Mouse (Mus musculus): ENCODE data around the gene Sh3d21. TPM values are rescaled to one million over a fixed set of nuclear protein-coding genes. Genes with fewer than 3 reads are reported as not detected.
A peak's percentile ranks its signal among the peaks of the same experiment; 100 is the strongest.

The Sh3d21 gene
- polyA plus RNA-seq, 1 experiment from 2014 or later, result 2.3 TPM

- Histone ChIP-seq H3K27ac (peak overlapping the region; percentile 77), H3K27me3 (ENCODE audit: insufficient read depth, poor library complexity, severe bottlenecking) (no peaks in the 10 kb centered on the region), H3K4me3 (no peak overlapping the region; the same call in 1 of the 2 replicates), H3K36me3 (peaks cover 2% of the 10 kb centered on the region; the same call in 1 of the 2 replicates), H3K4me1 (replicated peaks) (peaks cover 67% of the 10 kb centered on the region), H3K9me3 (no peaks in the 10 kb centered on the region)
- no peak for DNase-seq (ENCODE audit: low spot score)
- WGBS, result 28% methylated on average over 7 of the region's 7 CpGs
Measured at GRCm38 (mm10) chr4:126111153-126111549, 52.1 kb downstream of the Sh3d21 start.

- DNase-seq (ENCODE audit: low spot score), result no peak
- Histone ChIP-seq H3K9me3 (no peaks in the 10 kb centered on the region), H3K36me3 (peaks cover 4% of the 10 kb centered on the region; the same call in 1 of the 2 replicates), H3K4me1 (replicated peaks) (peaks cover 67% of the 10 kb centered on the region), H3K27ac (peak overlapping the region; percentile 77), H3K4me3 (peak overlapping the region; percentile 28), H3K27me3 (ENCODE audit: insufficient read depth, poor library complexity, severe bottlenecking) (no peaks in the 10 kb centered on the region)
- WGBS, result 11% methylated on average over 12 of the region's 12 CpGs
Measured at GRCm38 (mm10) chr4:126110374-126111152, 52.7 kb downstream of the Sh3d21 start.

- no peak for DNase-seq (ENCODE audit: low spot score)
- no peaks in the 10 kb centered on the region for H3K27me3 ChIP-seq (ENCODE audit: insufficient read depth, poor library complexity, severe bottlenecking)
- peaks cover 4% of the 10 kb centered on the region; the same call in 1 of the 2 replicates for H3K36me3 ChIP-seq
- H3K4me1 ChIP-seq (replicated peaks), result peaks cover 67% of the 10 kb centered on the region
- no peak overlapping the region for H3K4me3 ChIP-seq
- no peaks in the 10 kb centered on the region for H3K9me3 ChIP-seq
- H3K27ac ChIP-seq, result no peak overlapping the region
- 80% methylated on average over 10 of the region's 10 CpGs for WGBS
Measured at GRCm38 (mm10) chr4:126109613-126110373, 53.5 kb downstream of the Sh3d21 start.

DNA sequence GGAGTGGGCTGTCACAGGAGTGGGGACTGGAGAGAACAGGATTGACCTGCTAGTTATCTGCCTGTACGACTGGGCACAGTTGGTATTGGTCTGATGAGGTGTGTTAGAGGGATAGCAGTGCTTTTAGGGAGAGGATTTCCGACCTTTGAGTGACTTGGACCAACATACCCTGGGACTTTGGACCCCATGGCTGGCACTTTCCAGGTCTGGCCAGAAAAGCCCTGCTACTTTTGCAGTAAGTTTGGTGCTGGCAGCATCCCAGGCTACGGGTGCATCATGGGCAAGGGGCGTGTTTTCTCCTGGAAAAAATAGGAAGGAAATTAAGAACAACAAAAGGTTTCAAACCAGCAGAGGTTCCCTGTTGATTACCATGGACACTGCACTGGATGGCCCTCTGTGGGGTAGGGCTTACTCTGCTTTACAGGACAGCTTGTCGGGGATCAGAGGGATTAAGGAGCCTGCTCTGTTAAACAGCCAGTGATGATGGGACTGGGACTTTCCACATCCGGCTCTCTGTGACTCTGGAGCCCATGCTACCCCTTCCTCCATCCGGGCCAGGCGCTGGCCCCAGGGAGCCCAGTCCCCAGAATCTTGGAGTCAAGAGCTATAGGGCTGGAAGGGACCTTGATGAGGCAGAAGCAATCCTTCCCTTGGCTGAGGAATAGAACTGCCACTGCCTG, 55.1 kb downstream of the Sh3d21 start:
- 0 out of 2 replicates have a peak overlapping the region, but pooled peaks have one; percentile 3 for H3K27ac ChIP-seq
- H3K36me3 ChIP-seq, result peaks cover 4% of the 10 kb centered on the region; the same call in 1 of the 2 replicates
- H3K4me1 ChIP-seq (replicated peaks), result peaks cover 70% of the 10 kb centered on the region
- WGBS, result 60% methylated on average over 8 of the region's 8 CpGs
- H3K9me3 ChIP-seq, result no peaks in the 10 kb centered on the region
- no peak for DNase-seq (ENCODE audit: low spot score)
- no peak overlapping the region for H3K4me3 ChIP-seq
- H3K27me3 ChIP-seq (ENCODE audit: insufficient read depth, poor library complexity, severe bottlenecking), result no peaks in the 10 kb centered on the region

- Histone ChIP-seq H3K27me3 (ENCODE audit: insufficient read depth, poor library complexity, severe bottlenecking) (no peaks in the 10 kb centered on the region), H3K9me3 (no peaks in the 10 kb centered on the region), H3K36me3 (peaks cover 4% of the 10 kb centered on the region; the same call in 1 of the 2 replicates), H3K4me1 (replicated peaks) (peaks cover 65% of the 10 kb centered on the region), H3K4me3 (peak overlapping the region; percentile 92), H3K27ac (no peak overlapping the region)
- WGBS, result 57% methylated on average over 7 of the region's 7 CpGs
- DNase-seq (ENCODE audit: low spot score), result no peak
Measured at GRCm38 (mm10) chr4:126105131-126105783, 58.0 kb downstream of the Sh3d21 start.

DNA sequence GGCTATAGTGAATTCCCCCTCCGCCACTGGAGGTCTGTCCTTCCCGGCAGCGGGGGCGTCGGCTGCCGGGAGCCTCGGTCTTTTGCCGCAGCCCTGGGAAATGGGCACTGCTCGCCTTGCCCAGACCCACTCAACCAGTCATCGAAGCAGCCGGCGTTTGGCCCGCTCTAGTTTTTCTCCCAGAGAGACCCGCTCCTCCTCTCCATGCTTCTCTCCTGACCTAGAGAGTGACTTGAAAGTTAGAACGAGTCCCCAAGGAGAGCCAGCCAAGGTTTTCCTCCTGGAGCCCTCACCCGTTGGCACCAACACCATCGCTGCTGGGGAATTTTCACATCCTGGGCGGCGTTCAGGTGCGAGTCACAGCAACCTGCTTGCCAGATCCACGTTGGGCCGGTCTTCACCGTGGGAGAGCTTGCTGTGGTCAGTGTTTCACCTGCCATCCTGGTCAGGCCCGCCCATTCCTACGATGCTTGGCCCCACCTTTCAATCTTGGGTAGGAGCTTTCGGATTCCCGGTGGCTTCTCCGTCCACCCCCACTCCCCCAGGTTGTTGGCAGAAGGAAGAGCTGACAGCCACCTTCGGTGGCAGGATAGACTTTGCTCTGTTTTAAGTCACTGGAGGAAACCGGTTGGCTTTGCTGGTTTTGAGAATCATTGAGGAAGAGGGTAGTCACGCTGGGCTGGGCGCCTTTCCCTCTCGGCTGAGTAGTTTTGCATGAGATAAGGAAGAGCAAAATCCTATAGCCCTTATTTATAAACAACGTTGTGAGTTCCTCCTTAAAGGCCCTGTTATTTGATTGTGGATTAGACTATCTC, 58.8 kb downstream of the Sh3d21 start:
- H3K9me3 ChIP-seq, result no peaks in the 10 kb centered on the region
- no peak for DNase-seq (ENCODE audit: low spot score)
- WGBS, result 4% methylated on average over 34 of the region's 34 CpGs
- H3K27me3 ChIP-seq (ENCODE audit: insufficient read depth, poor library complexity, severe bottlenecking), result no peaks in the 10 kb centered on the region
- H3K4me1 ChIP-seq (replicated peaks), result peaks cover 63% of the 10 kb centered on the region
- H3K36me3 ChIP-seq, result peaks cover 7% of the 10 kb centered on the region; the same call in 1 of the 2 replicates
- H3K27ac ChIP-seq, result peak overlapping the region; percentile 92
- H3K4me3 ChIP-seq, result peak overlapping the region; percentile 92

DNA sequence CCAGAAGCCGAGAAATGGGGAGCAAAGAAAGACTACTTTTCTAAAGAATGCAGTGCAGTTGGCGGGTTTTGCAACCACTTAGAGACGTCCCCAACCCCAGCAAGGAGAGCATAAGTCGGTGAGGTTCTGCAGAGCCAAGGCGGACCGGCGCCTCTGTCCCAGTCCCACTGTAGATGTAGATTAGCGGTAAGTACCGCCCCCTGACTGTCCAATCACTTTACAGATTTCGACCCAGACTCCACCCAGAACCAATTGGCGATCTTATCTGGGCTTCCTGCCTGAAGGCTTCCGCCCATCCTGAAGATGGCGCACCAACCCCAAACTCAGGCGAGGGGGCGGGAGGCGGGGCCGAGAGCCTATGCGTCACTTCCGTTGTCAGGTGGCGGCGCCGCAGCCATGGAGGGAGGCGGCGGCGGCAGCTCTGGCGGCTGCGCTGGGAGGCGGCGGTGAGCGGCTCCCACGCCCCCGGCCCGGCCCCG, 59.7 kb downstream of the Sh3d21 start, which contains the start of gene Stk40:
TSS of gene Stk40 (plus strand) at position 368 of the 479 bp plus-strand sequence.
- no peaks in the 10 kb centered on the region for H3K27me3 ChIP-seq (ENCODE audit: insufficient read depth, poor library complexity, severe bottlenecking)
- under 1% methylated on average over 34 of the region's 34 CpGs for WGBS
- peak; percentile 98 for DNase-seq (ENCODE audit: low spot score)
- H3K36me3 ChIP-seq, result peaks cover 13% of the 10 kb centered on the region
- H3K4me3 ChIP-seq, result peak within 1 kb of the TSS; percentile 92
- peak within 1 kb of the TSS; percentile 92 for H3K27ac ChIP-seq
- no peaks in the 10 kb centered on the region for H3K9me3 ChIP-seq
- peaks cover 55% of the 10 kb centered on the region for H3K4me1 ChIP-seq (replicated peaks)

DNA sequence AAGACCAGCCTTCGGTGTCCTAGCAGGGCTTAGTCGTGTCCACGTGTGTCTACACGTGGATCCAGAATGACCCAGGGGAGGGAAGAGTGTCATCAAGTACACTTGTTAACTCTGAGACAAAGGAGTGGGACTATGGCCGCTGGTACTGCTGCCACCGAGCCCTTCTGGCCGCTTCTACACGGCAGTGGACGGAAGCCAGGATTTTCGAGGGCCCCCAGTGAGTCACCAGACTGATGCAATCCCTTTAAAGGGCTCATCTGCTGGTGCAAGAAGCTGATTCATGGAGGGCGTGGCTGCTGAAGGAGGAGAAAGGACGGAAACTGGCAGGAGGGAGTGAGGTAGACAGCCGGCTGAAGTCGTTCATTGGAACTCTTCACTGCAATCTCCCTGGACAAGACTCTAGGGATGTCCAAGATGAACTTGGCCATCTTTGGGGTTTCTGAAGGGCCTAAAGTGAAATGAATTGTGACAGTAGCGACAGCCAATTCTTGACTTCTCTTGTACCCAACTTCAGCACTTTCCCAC, 60.2 kb downstream of the Sh3d21 start:
- H3K9me3 ChIP-seq, result no peaks in the 10 kb centered on the region
- H3K36me3 ChIP-seq, result peaks cover 19% of the 10 kb centered on the region
- H3K27ac ChIP-seq, result peak overlapping the region; percentile 92
- peak; percentile 55 for DNase-seq (ENCODE audit: low spot score)
- peaks cover 51% of the 10 kb centered on the region for H3K4me1 ChIP-seq (replicated peaks)
- 2% methylated on average over 15 of the region's 15 CpGs for WGBS
- no peaks in the 10 kb centered on the region for H3K27me3 ChIP-seq (ENCODE audit: insufficient read depth, poor library complexity, severe bottlenecking)
- peak overlapping the region; percentile 92 for H3K4me3 ChIP-seq

DNA sequence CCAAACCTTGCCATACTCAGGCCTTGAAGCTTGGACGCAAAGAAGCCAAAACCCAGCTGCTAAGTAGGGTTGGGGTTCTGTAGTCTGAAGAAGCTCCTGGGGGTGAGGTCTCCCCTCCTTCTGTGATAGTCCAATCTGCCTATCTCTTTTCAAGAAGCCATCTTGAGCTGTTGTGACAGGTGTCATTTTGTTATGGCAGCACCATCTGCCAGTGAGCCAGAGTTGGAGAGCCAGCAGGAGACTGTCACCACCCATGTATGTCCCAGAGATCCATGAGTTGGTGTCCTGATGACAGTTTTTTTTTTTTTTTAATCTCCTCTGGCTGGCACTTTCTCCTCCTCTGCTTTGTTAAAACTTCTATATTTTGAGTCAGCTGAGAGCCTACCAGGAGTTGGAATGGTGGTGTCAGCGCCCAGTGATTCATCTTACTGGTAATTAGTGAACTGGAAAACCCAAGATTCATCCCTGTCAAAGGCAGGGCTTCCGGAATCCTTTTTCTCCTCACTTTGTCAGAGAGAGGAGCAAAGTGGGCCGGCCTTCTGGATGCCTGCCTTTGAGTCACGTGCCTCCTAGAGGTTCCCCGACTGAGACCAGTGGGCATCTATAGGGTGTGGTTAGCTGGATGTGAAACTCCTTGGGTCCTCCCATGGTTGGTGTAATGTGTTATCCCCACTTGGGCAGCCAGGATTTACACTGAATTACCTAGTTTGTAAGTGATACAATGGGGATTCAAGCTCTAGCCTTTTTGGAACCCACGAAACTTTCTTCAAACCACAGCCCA, 61.0 kb downstream of the Sh3d21 start:
- WGBS, result 46% methylated on average over 7 of the region's 7 CpGs
- Histone ChIP-seq H3K4me1 (replicated peaks) (peaks cover 55% of the 10 kb centered on the region), H3K9me3 (no peaks in the 10 kb centered on the region), H3K36me3 (peaks cover 21% of the 10 kb centered on the region), H3K4me3 (peak overlapping the region; percentile 92; the same call in 1 of the 2 replicates), H3K27me3 (ENCODE audit: insufficient read depth, poor library complexity, severe bottlenecking) (no peaks in the 10 kb centered on the region), H3K27ac (peak overlapping the region; percentile 92)
- DNase-seq (ENCODE audit: low spot score), result no peak

DNA sequence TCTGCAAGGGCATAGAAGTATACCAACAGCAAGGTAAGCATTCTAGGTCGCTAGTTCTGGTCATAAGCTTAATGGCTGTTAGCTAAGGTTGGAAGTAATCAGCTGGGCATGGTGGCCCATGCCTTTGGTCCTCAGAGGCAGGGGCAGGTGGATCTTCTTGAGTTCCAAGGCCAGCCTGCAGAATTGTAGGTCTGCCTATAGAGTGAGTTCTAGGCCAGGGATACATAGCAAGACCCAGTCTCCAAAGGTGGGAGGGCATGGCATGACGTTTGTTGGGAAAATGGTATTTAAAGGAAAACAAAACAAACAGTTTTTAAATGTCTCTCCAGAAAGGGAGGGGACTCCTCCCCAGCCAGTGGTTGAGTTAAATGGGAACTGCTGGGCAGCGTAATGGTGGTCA, 62.5 kb downstream of the Sh3d21 start:
- 88% methylated on average over 3 of the region's 3 CpGs for WGBS
- Histone ChIP-seq H3K9me3 (no peaks in the 10 kb centered on the region), H3K4me1 (replicated peaks) (peaks cover 58% of the 10 kb centered on the region), H3K27me3 (ENCODE audit: insufficient read depth, poor library complexity, severe bottlenecking) (no peaks in the 10 kb centered on the region), H3K36me3 (peaks cover 17% of the 10 kb centered on the region), H3K27ac (no peak overlapping the region), H3K4me3 (no peak overlapping the region)
- no peak for DNase-seq (ENCODE audit: low spot score)

Measured in hindbrain, embryonic 10.5 days (tissue).